Mouse (Mus musculus): ENCODE data around the gene Ptprj.

The Ptprj gene

DNA sequence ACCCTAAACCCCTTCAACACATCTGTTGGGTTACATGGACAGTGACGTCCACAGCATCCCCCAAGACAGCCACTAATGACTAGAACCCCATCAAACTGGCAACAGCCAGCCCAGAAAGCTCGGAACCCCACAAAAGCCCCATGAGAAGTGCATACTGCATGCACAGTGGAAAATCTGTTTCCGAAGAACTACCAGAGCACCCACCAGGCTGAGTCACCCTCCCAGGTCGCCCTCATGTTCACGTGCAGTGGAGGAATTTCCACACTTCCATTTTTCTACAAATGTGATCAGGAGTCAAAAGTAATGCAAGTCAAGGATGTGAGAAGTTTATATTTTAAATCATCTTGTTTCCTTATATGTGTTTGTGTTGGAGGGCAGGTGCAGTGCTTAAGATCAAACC is 52.3 kb downstream of the Ptprj start:
- no peak for DNase-seq (ENCODE audit: extremely low read depth, insufficient read length, low spot score)

GRCm38 (mm10) chr2:90526971-90527370 is 53.5 kb downstream of the Ptprj start:
- no peak for DNase-seq (ENCODE audit: extremely low read depth, insufficient read length, low spot score)

DNA sequence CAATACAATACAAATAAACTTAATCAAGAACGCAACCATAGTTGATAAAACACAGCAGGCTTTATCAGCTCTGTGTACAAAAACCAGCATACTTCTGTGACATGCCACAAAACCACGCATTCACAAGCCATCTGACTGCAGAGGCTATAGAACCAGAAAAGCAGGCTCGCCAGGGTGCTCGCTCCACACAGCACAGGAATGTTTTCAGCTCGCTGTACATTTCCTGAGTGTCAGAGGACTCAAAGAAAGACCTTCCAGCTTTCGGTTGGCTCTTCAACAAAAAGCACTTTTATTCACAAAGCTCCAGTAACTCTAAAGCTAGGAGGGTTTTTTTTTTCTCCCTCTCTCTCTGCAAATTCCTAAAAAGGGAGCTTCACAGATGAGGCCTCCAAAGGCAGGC is 53.9 kb downstream of the Ptprj start:
- no peak for DNase-seq (ENCODE audit: extremely low read depth, insufficient read length, low spot score)

DNA sequence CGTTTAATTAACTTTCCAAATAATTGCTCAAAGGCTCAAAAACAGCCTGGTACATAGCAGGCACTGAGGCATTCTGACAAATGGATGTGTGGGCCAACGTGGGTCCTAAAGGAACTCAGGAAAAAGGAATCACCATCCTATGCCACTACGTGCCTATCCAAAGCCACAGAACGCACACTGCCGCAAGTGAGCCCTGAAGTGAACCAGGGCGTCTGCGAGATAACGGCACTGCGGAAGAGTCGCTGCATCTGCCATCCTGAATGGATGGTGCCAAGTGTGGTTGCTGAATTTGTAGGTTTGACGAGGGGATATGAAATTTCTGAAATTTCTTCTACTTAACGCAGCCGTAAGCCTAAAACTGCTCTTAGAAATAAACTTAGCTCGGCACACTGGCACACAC is 54.6 kb downstream of the Ptprj start:
- DNase-seq (ENCODE audit: extremely low read depth, insufficient read length, low spot score) = no peak

GRCm38 (mm10) chr2:90522455-90522854 is 58.0 kb downstream of the Ptprj start:
- DNase-seq (ENCODE audit: extremely low read depth, insufficient read length, low spot score) = no peak

DNA sequence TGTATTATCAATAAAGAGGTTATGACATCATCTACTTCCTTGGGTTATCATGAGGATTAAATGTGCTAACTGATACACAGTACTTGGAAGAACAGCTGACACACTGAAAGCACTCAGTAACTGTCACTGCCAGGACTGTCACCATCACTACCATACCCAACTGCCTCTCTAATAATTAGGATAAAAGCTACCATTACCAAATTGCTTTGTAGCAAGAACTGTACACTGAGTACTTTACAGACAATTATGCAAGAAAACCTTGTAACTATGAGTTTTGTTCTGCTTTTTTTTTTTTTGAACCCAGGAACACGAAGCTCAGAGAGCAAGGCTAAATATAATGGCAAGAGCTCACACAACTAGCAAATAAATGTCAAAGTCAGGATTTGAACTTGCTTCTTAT is 58.5 kb downstream of the Ptprj start:
- DNase-seq (ENCODE audit: extremely low read depth, insufficient read length, low spot score) = no peak

DNA sequence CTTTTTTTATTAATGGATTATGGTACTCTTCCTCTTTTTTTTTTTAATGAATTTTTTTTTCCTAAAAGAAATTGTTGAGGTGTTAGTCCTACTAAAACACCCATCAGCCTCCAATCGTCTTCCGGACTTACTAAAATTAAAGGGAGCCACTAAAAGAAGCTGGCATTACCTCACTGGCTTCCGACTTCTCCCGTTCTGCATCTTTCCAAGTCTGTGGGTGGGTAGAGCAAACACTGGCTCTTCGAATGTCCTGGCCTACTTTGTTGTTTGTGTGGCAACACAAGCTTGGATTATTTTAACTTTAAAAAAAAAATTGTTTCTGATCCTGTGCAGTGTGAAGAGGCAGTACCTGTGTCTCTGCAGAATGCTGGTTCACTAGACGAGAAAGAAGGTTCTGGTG is 62.2 kb downstream of the Ptprj start:
- DNase-seq (ENCODE audit: extremely low read depth, insufficient read length, low spot score) = no peak

- DNase-seq (ENCODE audit: extremely low read depth, insufficient read length, low spot score) = no peak
These were observed 65.5 kb downstream of the Ptprj start for GRCm38 (mm10) chr2:90514969-90515368.

GRCm38 (mm10) chr2:90509268-90509667 is 71.2 kb downstream of the Ptprj start:
- DNase-seq (ENCODE audit: extremely low read depth, insufficient read length, low spot score) = peak; percentile 81

GRCm38 (mm10) chr2:90506143-90506542 is 74.3 kb downstream of the Ptprj start:
- DNase-seq (ENCODE audit: extremely low read depth, insufficient read length, low spot score) = no peak

- peak; percentile 85 for DNase-seq (ENCODE audit: extremely low read depth, insufficient read length, low spot score)
These were observed 75.7 kb downstream of the Ptprj start for GRCm38 (mm10) chr2:90504731-90505171.

DNA sequence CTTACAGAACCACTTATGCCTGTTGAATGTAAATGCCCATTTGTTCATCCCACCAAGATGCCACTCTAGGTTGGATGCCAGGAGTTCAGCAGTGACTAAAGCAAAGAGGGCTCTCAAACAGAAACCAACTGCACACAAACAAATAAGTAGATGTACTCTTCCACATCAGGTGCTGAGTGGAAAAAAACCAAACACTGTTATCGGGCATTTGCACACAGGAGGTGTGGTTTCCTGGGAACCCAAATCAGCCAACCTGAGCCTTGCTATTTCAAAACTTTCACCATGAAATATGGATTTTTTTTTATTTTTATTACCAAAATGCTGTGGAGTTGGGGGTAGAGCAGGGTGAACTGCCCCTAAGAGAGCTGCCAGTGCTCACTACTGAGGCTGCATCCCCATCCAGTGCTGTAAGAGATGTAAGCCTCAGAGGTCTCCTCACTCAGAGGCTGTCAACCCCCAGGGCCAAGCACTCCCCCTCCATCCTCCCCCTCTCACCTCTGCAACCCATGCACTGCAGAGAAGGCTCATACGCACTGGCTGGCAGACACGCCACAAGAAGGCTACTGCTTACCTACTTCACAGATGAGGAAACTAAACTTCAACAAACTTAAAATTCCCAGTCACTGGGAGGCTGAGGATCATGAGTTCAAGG is 77.1 kb downstream of the Ptprj start:
- DNase-seq (ENCODE audit: extremely low read depth, insufficient read length, low spot score) = no peak

DNA sequence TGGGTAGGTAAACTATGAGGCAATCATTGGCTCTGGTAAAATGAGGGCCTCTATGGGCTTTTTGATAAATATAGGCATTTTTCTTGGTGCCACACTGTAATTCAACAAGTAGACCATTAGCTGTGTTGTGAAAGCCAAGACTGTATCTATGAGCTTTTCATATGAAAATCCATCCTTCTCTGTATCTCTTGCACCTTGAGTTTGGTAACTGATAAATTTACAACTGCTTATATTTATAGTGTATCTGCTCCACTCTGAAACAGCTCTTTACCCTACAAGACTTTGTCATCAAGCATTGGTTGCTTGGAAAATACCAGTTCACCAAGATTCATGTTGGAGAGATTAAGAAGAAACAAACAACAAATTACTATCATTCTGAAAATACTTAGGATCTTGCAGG is 77.7 kb downstream of the Ptprj start:
- DNase-seq (ENCODE audit: extremely low read depth, insufficient read length, low spot score) = no peak

GRCm38 (mm10) chr2:90501708-90502107 is 78.7 kb downstream of the Ptprj start:
- DNase-seq (ENCODE audit: extremely low read depth, insufficient read length, low spot score) = no peak

DNA sequence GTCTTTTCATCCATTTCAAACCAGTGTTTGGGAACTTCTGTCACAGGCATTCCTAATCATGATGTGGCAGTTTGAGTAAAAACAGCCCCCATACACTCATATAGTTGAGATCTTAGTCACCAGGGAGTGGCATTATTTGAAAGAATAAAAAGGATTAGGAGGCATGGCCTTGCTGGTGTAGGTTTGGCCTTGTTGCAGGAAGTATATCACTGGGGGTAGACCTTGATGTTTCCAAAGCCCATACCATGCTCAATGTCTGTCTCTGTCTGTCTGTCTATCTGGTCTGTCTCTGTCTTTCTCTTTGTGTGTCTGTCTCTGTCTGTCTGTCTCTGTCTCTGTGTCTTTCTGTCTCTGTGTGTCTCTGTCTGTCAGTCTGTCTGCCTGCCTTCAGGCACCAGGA is 79.6 kb downstream of the Ptprj start:
- DNase-seq (ENCODE audit: extremely low read depth, insufficient read length, low spot score) = peak; percentile 23

DNA sequence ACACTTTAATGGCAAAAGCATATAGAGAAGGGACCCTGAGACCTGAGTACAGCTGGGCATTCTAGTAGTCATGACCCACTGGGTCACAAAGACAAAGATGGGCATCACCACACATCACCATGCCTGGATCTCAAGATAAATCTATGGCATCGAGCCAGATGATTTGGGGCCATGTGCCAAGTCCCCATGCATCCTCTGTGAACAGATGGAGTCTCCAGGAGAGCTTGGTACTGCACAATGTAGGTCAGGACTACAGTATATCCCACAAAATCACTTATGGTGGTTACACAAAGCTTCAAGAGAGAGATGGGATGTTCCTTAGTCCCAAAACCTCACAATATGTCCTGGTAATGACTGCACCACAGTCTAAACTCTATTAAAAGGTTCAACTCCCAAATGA is 81.4 kb downstream of the Ptprj start:
- no peak for DNase-seq (ENCODE audit: extremely low read depth, insufficient read length, low spot score)

DNA sequence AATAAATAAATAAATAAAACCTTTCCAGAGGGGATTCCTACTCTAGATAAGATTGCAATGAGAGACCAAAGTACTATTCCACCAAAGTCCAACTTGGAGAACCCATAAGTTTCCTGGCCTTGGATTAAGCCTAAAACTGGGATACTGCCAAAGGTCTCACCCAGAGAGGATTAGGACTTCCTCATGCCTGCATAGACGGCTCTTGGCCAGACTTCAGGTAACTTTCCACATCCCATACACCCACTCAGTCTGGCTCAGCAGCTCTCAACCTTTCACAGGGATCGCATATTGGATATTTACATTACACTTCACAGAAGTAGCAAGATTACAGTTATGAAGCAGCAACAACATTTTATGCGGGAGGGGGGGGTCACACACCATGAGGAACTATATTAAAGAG is 82.9 kb downstream of the Ptprj start:
- DNase-seq (ENCODE audit: extremely low read depth, insufficient read length, low spot score) = no peak

DNA sequence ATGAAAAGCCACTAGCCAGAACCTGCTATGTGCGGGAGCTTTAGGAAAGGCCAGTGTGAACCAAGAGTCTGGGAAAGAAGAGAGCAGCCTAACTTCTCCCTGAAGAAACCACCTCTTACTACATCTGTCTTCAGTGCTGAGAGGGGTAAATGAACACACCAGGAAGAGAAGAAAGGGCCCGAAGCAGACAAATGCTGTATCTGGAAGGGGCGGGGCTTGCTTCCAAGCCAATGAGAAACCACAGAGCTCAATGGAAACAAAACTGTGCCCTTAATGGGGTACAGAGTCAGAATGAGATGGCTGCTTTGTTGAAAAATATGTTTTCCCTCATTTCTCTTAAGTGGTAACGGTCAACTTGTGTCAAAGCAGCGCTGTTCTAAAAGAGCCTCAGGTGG is 83.8 kb downstream of the Ptprj start:
- DNase-seq (ENCODE audit: extremely low read depth, insufficient read length, low spot score) = no peak

DNA sequence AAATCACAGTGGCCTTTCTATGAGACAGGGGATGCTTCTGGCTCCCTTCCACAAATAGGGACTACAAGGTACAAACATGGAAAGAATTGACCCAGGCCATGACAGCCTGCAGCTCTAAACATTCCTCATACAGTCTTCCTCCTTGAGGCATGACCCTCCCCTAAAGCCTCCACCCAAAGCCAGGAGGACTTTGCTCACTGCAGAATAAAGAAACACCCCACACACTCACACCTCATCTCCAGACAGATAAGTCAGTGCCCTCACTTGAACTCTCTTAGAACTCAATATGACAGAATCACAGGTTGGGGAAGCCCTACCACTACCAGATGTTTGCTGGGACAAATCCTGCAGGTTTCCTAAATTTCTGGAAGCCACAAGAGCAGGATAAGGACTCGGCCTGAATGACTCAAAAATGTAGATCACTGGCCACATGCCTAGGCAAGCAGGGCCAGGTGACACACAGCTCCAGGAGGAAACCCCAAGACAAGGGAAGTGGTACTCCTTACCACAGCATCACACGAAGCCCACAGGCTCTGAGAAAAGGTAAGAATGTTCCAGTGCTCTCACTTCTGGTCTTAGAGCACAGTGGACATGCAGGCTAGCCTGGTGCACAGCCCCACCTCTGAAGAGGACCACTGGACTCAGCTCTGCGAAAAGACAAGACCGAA is 84.3 kb downstream of the Ptprj start:
- DNase-seq (ENCODE audit: extremely low read depth, insufficient read length, low spot score) = peak; percentile 33

- peak; percentile 63 for DNase-seq (ENCODE audit: extremely low read depth, insufficient read length, low spot score)
These were observed 90.0 kb downstream of the Ptprj start for GRCm38 (mm10) chr2:90490279-90491046.

- peak; percentile 44 for DNase-seq (ENCODE audit: extremely low read depth, insufficient read length, low spot score)
These were observed 90.6 kb downstream of the Ptprj start for GRCm38 (mm10) chr2:90489839-90490238.
